Mouse (Mus musculus): ENCODE results near the gene Rwdd3. TPM values are rescaled to one million over a fixed set of nuclear protein-coding genes. Genes with fewer than 3 reads are reported as not detected.
A peak's percentile ranks its signal among the peaks of the same experiment; 100 is the strongest.

Rwdd3 gene
- polyA plus RNA-seq, 2 experiments, result 1.1 to 1.3 TPM

DNA sequence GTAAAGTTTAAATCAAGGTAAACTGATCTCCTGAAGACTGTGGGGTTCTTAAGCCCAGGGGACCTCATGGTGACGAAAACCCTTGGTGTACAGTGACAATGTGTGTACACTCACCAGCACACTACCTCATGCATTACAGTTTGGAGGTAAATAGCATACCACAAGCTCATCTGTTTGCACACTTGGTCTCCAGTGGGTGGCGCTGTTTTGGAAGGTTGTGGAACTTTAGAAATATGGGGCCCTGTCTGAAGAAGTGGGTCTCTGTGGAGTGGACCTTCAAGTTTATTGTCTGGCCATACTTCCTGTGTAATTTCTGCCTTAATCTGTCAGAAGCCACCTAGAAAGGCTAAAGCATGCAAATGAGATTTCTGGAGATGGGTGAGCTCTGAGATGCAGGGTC, 9.8 kb downstream of the Rwdd3 start:
- no peaks in the 10 kb centered on the region for H3K27me3 ChIP-seq (ENCODE audit: control insufficient read depth, insufficient read depth, low read length)
- 33% methylated on average over 2 of the region's 2 CpGs for WGBS (ENCODE audit: insufficient replicate concordance)
- no peaks in the 10 kb centered on the region for H3K36me3 ChIP-seq (replicated peaks; ENCODE audit: control insufficient read depth, insufficient read depth, low read depth)
- peaks cover 0 to 4% of the 10 kb centered on the region in 2 experiments; a peak in 2 of 4 replicates for H3K4me1 ChIP-seq (replicated peaks; ENCODE audit: control insufficient read depth in 2 of 2, insufficient read depth in 2 of 2, low read length in 1 of 2)
- H3K9ac ChIP-seq (replicated peaks), result no peak overlapping the region
- DNase-seq (ENCODE audit: low read depth in 3 of 3, low spot score in 3 of 3) (peak in 1 of 3 experiments; percentile 37), ATAC-seq (ENCODE audit: insufficient read depth) (0 out of 2 replicates have a peak, but pooled peaks have one; percentile 17)
- TF ChIP-seq EP300 (IDR thresholded peaks at IDR 0.05; ENCODE audit: low read depth), result no peak
- TF ChIP-seq CTCF (IDR thresholded peaks at IDR 0.05; ENCODE audit: low read depth), result peak; percentile 64
- no peak overlapping the region for H3K4me3 ChIP-seq (ENCODE audit: insufficient read depth in 1 of 2, low read depth in 2 of 2, low read length in 2 of 2)
- H3K27ac ChIP-seq, result no peak overlapping the region
- no peaks in the 10 kb centered on the region for H3K9me3 ChIP-seq (ENCODE audit: control insufficient read depth, low read length)
- no peak overlapping the region for H3K4me2 ChIP-seq (ENCODE audit: low read depth)

- no peak for DNase-seq (ENCODE audit: low read depth in 3 of 3, low spot score in 3 of 3)
- 15% methylated on average over 4 of the region's 4 CpGs for WGBS (ENCODE audit: insufficient replicate concordance)
- H3K36me3 ChIP-seq (replicated peaks; ENCODE audit: control insufficient read depth, insufficient read depth, low read depth), result no peaks in the 10 kb centered on the region
- H3K9ac ChIP-seq (replicated peaks), result no peak overlapping the region
- H3K4me3 ChIP-seq (ENCODE audit: insufficient read depth in 1 of 2, low read depth in 2 of 2, low read length in 2 of 2), result no peak overlapping the region
- H3K4me2 ChIP-seq (ENCODE audit: low read depth), result no peak overlapping the region
- no peak overlapping the region for H3K27ac ChIP-seq
- H3K4me1 ChIP-seq (replicated peaks; ENCODE audit: control insufficient read depth in 2 of 2, insufficient read depth in 2 of 2, low read length in 1 of 2), result peaks cover 0 to 4% of the 10 kb centered on the region in 2 experiments; a peak in 2 of 4 replicates
- no peaks in the 10 kb centered on the region for H3K9me3 ChIP-seq (ENCODE audit: control insufficient read depth, low read length)
- TF ChIP-seq EP300 (IDR thresholded peaks at IDR 0.05; ENCODE audit: low read depth) (no peak), CTCF (IDR thresholded peaks at IDR 0.05; ENCODE audit: low read depth) (no peak)
- ATAC-seq (ENCODE audit: insufficient read depth), result no peak
- no peaks in the 10 kb centered on the region for H3K27me3 ChIP-seq (ENCODE audit: control insufficient read depth, insufficient read depth, low read length)
Measured at GRCm38 (mm10) chr3:121160424-121160823, 11.1 kb downstream of the Rwdd3 start.

- H3K4me1 ChIP-seq (replicated peaks; ENCODE audit: control insufficient read depth in 2 of 2, insufficient read depth in 2 of 2, low read length in 1 of 2), result peaks cover 0 to 4% of the 10 kb centered on the region in 2 experiments; a peak in 2 of 4 replicates
- H3K4me2 ChIP-seq (ENCODE audit: low read depth), result no peak overlapping the region
- no peak overlapping the region for H3K9ac ChIP-seq (replicated peaks)
- no peak overlapping the region for H3K27ac ChIP-seq
- no peaks in the 10 kb centered on the region for H3K27me3 ChIP-seq (ENCODE audit: control insufficient read depth, insufficient read depth, low read length)
- no peak for TF ChIP-seq CTCF (IDR thresholded peaks at IDR 0.05; ENCODE audit: low read depth)
- no peak for TF ChIP-seq EP300 (IDR thresholded peaks at IDR 0.05; ENCODE audit: low read depth)
- ATAC-seq (ENCODE audit: insufficient read depth) (no peak), DNase-seq (ENCODE audit: low read depth in 3 of 3, low spot score in 3 of 3) (no peak)
- no peaks in the 10 kb centered on the region for H3K9me3 ChIP-seq (ENCODE audit: control insufficient read depth, low read length)
- WGBS (ENCODE audit: insufficient replicate concordance), result 63% methylated on average over 10 of the region's 10 CpGs
- no peak overlapping the region for H3K4me3 ChIP-seq (ENCODE audit: insufficient read depth in 1 of 2, low read depth in 2 of 2, low read length in 2 of 2)
- H3K36me3 ChIP-seq (replicated peaks; ENCODE audit: control insufficient read depth, insufficient read depth, low read depth), result no peaks in the 10 kb centered on the region
Measured at GRCm38 (mm10) chr3:121159566-121159965, 11.9 kb downstream of the Rwdd3 start.

GRCm38 (mm10) chr3:121158901-121159351, 12.6 kb downstream of the Rwdd3 start:
- Histone ChIP-seq H3K4me1 (replicated peaks; ENCODE audit: control insufficient read depth in 2 of 2, insufficient read depth in 2 of 2, low read length in 1 of 2) (peaks cover 0 to 3% of the 10 kb centered on the region in 2 experiments; a peak in 2 of 4 replicates), H3K36me3 (replicated peaks; ENCODE audit: control insufficient read depth, insufficient read depth, low read depth) (no peaks in the 10 kb centered on the region), H3K27ac (no peak overlapping the region), H3K9ac (replicated peaks) (no peak overlapping the region), H3K27me3 (ENCODE audit: control insufficient read depth, insufficient read depth, low read length) (no peaks in the 10 kb centered on the region), H3K4me2 (ENCODE audit: low read depth) (no peak overlapping the region), H3K9me3 (ENCODE audit: control insufficient read depth, low read length) (no peaks in the 10 kb centered on the region), H3K4me3 (ENCODE audit: insufficient read depth in 1 of 2, low read depth in 2 of 2, low read length in 2 of 2) (no peak overlapping the region)
- ATAC-seq (ENCODE audit: insufficient read depth), result no peak
- TF ChIP-seq EP300 (IDR thresholded peaks at IDR 0.05; ENCODE audit: low read depth) (no peak), CTCF (IDR thresholded peaks at IDR 0.05; ENCODE audit: low read depth) (no peak)
- DNase-seq (ENCODE audit: low read depth in 3 of 3, low spot score in 3 of 3), result no peak
- WGBS (ENCODE audit: insufficient replicate concordance), result 86% methylated on average over 16 of the region's 16 CpGs

GRCm38 (mm10) chr3:121157546-121158330, 13.8 kb downstream of the Rwdd3 start:
- Histone ChIP-seq H3K9me3 (ENCODE audit: control insufficient read depth, low read length) (no peaks in the 10 kb centered on the region), H3K27me3 (ENCODE audit: control insufficient read depth, insufficient read depth, low read length) (no peaks in the 10 kb centered on the region), H3K4me3 (ENCODE audit: insufficient read depth in 1 of 2, low read depth in 2 of 2, low read length in 2 of 2) (no peak overlapping the region), H3K4me2 (ENCODE audit: low read depth) (no peak overlapping the region), H3K9ac (replicated peaks) (no peak overlapping the region), H3K27ac (no peak overlapping the region), H3K4me1 (replicated peaks; ENCODE audit: control insufficient read depth in 2 of 2, insufficient read depth in 2 of 2, low read length in 1 of 2) (no peaks in the 10 kb centered on the region), H3K36me3 (replicated peaks; ENCODE audit: control insufficient read depth, insufficient read depth, low read depth) (no peaks in the 10 kb centered on the region)
- ATAC-seq (ENCODE audit: insufficient read depth) (no peak), DNase-seq (ENCODE audit: low read depth in 3 of 3, low spot score in 3 of 3) (no peak)
- WGBS (ENCODE audit: insufficient replicate concordance), result 65% methylated on average over 10 of the region's 10 CpGs
- TF ChIP-seq CTCF (IDR thresholded peaks at IDR 0.05; ENCODE audit: low read depth), result no peak
- no peak for TF ChIP-seq EP300 (IDR thresholded peaks at IDR 0.05; ENCODE audit: low read depth)
